Mouse (Mus musculus): ENCODE measurements at regions not wholly inside any gene's neighbourhood (a gene's known extent, or its start where the extent isn't known, plus 50 kb on each side); places are given as distances from the start of the nearest gene placed in this dataset.
"Not testable (repeated sequence)": the region's sequence is repeated elsewhere in the genome, so short reads cannot be mapped to it uniquely, and the experiment has no call there.

DNA sequence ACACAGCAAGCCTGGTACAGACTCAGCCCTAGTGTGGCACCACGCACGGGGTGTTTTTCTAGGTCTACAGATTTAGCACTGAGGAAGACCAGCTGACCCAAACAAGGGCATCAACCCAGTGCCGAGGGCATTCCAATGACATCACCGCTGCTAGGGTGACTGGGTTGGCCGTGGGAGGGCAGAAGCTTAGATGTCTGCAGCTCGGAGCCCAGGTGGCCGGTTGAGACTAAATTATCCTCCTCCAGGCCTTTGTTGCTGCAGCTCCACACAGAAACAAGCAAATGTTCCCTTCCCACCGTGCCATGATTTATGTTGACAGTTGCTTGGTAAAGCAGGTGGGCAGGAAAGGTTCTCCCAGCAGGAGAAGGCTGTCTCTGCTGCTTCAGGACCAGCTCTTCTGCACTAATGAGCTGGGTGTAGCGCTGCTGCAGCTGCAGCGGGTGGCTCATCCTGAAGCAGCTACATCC lies 198.8 kb upstream of the Peli2 start:
- DNase-seq (ENCODE audit: low spot score) = peak; percentile 37

DNA sequence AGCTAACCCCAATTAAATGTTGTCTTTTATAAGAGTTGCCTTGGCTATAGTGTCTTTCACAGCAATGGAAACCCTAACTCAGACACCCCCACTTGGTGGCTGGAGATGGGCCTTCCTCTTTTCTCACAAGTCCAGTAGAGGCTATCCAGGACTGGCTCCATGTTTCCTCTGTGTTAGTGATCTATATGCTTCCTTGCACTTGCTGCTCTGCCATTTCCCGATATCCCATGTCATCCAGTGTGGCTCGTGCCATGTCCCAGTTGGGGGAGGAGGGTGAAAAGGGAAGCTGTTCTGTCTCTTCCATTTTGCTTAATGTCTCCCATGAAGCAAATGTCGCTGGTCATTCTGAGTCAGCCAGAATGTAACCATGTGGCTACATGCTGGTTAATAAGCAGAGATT lies 194.2 kb upstream of the Peli2 start:
- DNase-seq (ENCODE audit: low spot score) = no peak

DNA sequence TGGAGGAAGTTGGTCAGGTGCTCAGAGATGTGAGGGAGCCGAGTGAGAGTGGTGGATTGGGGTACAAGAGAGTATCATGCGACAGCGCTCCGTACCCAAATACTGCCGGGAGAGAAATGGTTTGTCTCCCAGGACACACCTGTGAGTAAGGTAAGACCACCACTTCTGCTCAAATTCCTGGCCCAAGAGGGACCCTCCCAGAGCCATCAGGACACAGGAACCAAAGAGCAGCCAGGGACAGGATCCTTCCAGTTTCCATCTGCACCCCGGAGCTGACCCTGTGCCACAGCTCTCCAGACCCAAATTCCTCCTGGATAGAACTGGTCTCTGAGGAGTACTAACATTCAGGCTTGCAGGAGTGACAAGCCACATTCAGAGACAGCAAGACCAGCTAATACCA lies 185.2 kb upstream of the Peli2 start:
- DNase-seq (ENCODE audit: low spot score) = no peak

DNA sequence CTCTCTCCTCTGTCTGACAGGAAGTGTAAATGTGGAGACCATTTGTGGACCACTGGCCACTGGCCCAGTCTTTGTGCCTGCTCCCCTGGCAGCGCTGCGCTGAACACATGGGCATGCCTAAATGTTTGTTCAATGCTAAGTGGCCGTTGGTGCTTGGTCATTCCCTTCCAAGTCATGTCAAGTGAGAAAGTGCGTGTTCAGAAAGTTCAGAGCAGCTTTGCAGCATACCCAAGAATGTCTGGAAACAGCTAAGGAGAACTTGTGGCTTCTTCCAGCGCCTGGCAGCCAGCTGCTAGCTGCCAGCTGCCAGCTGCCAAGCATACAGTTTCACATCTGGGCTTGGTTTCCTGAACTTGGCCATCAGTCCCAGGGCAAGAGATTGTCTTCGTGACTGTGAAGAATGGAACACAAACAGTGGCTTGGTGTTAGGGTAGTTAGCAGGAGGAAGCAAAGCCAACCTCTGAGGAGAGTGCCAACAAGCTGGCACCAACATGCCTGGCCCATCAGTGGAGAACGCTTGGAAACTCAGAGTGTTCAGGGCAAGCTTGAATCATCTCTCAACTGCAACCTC lies 183.5 kb upstream of the Peli2 start:
- DNase-seq (ENCODE audit: low spot score) = no peak

DNA sequence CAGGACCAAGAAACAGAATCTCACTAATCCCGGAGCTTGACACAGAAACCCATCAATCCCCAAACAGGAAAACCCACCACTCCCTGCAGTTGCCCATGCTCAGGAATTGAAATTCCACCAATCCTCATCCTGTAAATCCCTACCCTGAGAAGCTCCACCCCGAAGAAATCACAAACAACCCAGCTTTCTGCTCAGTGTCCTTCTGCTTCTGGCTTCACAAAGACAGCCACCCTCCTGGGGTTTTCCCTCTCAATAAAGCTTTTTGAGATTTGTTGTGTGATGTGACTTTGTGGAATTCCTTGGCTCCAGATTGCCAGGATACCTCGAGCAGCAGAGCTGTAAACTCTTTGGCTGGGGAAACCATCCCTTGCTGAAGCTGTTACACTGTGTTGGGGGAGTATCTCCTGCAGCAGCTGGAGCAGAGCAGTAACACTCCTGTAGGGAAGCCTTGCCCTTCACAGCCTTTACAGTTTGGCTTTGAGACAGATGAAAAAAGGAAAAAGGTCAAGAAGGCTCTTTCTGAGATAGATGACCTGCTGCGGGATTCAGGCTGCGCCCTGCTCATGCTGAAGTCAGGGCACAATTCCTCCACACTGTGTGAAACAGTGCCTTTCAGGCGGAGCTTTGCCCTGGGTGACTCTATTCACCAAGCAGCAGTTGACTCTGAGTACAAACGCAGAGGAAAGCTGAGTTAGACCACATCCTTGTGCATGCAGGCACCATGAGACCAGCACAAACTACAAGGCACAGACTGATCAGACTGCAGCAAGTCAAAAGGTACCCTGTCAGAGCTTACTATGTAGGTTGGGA lies 180.6 kb upstream of the Peli2 start:
- no peak for DNase-seq (ENCODE audit: low spot score)

DNA sequence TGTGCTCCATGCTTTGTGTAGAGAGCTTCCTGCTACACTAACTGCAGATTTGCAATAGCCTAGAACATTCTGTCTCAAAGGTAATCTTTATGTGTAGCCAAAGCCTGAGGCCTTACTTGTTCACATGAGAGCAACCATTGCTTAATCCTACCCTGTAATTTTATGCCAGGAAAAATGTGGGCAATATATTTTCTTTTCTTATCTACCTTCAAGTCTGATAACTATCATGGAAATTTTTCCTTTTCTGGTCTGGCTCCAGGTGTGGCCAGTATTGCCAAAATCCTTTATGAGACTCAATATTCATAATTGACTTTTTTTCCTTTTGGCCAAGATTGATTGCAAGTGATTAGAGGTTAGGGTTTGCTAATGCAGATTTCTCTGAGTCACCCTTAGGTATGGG lies 178.0 kb upstream of the Peli2 start:
- DNase-seq (ENCODE audit: low spot score) = no peak

DNA sequence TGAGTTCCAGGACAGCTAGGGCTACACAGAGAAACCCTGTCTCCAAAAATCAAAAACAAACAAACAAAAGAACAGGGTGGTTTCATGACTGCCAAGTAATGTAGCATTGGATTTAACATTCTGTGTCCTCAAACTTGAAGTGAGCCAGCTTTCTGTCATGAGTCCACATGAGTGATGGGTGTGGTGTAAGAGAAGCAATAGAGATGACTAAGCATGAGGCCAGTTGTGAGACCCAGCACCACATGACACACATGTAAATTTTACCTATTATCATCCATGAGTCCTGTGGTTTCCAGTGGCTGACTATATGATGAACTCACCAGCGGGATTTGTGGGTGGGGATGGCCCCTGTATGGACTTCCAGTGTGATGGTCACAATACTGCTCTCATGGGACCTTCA lies 176.0 kb upstream of the Peli2 start:
- no peak for DNase-seq (ENCODE audit: low spot score)

DNA sequence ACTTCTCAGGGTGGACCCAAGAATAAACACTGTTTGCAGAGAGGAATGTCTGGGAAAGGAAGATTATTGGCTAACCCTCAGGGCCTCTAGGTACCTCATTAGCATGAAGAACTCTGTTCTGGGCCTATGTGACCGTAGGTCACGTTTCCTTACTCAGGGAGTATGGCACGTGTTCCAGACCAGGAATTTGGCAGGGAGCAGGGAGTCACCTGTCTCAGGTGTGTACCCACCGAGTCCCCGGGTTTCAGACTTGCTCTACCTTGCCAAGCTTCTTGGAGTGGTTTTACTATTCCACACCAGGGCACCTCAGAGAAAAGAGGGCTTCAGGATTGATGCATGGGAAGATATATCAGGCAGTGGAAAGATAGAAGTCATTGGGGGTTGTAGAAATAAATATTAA lies 169.6 kb upstream of the Peli2 start:
- no peak for DNase-seq (ENCODE audit: low spot score)

DNA sequence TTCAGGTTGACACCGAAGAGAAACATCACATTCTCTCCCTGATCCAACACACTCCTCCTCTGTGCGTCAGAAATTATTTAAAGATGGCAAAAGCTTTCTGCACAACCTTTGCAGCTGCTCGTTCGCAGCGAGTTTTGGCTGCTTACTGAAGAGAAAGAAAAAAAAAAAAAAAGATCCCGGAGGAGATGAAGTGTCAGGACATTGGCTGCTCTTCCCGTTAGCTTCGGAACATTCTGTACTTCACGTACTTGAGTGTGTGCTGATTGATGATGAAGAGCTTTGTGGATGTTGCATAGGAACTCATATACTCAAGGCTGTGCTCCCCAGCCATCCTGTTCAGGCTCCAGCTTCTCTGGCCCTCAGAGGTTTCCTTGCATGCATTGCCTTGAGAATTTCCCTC lies 162.5 kb upstream of the Peli2 start:
- no peak for DNase-seq (ENCODE audit: low spot score)

DNA sequence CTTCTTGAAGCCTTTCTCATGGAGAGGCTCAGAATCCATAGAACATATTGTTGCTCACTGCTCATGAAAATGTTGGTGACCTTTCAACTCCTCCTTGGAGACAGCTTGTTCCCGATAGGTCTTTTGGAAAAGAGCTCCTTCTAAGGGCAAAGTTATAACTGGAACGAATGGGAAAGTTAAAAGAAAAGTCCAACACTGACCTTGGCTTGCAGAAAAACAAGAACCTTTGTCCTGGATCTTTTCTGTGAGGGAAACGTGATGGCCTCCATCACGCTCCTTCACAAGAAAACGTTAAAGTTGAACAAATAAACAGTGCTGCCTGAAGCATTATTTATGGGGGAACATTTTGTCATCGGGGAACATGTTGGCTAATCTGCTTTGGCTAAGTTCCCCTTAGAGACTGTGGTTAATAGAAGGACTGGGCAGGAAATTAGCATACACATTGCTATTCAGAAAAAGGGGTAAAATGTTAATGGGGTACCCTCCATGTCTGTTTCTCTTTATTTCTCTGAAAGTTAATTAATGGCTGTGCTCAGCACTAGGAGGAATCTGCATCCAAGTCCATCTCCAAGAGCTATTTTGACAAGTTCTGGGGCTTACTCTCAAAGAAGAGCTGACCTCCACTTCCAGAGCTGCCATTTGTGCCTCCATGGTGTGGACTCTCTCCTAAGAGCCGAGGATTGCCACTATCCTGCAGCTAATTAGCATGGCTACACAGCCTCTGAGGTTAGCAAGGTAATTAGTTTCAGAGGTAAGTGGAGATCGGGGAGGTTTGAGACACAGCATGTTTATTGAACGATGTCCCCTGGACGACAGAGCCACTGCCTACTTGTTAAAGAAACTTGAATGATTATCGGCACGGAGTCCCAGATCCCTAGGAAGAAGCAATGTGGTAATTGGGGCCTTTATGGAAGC lies 161.0 kb upstream of the Peli2 start:
- no peak for DNase-seq (ENCODE audit: low spot score)

DNA sequence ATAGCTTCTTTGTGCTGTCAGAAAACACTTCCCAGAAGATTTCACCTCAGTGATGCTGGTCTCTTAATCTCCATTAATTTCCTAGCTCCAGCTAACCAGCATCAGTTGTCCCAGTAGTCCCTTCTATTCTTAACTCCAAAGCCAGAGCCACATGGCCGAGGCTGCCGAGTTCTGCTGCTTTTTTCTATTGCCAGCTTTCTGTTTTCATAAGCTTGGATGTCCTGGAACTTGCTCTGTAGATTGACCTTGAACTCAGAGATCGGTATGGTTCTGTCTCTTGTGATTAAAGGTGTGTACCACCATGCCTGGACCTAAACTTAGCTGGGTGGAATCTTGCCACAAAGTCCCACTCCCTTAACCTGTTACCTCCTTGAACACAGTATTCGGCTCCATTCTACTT lies 155.8 kb upstream of the Peli2 start:
- DNase-seq (ENCODE audit: low spot score) = not testable (repeated sequence)

DNA sequence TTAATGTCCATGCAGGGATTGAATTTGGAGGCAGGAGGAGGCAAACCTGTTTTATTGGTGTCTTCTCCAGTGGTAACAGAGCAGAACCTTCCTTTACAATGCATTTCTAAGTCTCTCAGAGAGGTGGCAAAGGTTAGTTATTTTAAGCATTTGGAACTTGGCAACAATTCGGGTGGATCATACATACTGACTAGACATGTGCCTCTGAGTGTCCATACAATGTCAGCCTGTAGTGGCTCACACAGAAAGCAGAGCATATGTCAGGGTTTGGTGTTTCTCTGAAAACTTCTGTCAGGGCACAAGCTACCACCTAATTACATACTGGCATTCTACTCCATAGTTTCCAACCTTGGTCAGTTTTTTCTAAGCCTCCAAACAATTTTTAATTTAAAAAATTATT lies 150.8 kb upstream of the Peli2 start:
- no peak for DNase-seq (ENCODE audit: low spot score)

DNA sequence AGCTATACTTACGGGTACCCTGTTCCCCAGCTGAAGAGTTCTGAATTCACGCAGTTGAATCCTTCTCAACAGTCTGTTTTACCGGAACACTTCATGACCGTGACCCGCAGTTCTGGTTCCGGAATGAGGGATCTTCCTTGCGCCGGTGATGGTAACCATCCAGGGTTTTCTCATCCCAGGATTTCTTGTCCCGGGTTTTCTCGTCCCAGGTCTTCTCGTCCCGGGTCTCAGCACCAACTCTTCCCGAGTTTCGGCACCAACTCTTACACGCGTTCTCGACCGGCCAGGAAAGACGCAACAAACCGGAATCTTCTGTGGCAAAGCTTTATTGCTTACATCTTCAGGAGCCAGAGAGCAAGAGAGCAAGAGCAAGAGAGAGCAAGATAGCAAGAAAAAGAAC lies 147.5 kb upstream of the Peli2 start:
- DNase-seq (ENCODE audit: low spot score) = not testable (repeated sequence)

DNA sequence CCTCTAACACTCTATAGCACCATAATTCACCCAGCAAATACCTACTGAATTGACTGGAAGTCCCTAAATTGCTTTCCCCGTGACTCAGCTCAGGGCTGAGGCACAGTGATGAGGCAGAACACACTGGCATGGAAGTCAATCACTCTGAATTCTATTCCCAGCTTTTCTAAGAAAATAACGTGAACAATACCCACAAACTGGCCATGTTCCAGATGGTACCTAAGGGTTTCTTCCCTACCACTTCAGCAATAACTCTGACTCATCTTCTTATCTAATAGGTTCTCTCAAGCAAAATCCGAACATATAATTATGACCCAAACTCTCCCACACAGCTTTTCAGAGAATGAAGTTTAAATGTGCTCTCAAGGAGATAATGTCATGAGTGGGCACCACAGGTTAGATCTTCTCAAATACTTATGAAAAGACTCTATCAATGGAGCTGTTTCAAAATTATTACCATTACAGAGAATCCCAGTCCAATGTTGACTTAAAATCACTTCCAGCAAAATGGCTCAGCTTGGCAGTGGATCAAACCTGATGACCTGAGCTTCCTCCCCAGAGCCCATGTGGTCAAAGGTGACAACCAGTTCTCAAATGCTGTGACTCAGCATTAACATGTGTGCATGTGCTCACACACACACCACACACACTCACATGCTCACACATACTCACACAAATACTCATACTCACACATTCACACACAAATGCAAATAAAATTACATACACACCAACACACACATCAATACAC lies 137.5 kb upstream of the Peli2 start:
- no peak for DNase-seq (ENCODE audit: low spot score)

DNA sequence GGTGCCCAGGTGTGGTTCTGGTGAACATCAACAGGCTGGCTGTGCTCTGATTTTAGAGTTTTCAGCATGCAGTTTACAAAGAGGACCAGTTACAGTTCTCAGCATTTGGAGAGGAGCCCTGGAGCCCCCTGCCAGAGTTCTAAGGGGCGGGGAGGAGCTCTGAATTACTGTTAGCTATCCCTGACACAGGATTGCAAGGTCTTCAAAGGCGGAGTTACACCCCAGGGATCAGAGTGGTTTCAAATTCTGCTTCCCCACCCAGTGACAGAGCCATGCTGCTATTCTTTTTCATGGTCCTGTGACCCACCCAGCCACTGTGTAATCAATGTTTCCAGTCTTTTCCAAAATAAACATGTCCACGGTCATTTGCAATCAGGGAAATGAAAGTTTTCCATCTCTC lies 134.1 kb upstream of the Peli2 start:
- DNase-seq (ENCODE audit: low spot score) = no peak

DNA sequence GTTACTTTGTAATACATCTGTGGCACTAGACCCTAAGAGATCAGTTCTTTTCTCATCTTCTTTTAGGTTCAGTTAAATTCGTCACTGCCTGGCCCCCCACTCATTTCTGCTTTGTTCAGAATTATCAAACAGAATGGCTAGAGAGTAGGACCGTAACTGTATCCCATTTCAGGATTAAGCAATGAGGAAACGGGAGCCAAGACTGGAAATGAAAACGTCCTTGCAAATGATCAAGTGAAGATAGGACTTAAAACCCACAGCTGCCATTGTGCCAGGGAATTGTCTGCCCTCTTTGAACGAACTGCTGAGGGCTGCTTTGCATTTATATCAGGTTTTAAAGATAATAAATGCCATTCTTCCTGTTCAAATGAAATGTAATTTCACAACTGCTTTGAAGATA lies 133.7 kb upstream of the Peli2 start:
- DNase-seq (ENCODE audit: low spot score) = no peak

DNA sequence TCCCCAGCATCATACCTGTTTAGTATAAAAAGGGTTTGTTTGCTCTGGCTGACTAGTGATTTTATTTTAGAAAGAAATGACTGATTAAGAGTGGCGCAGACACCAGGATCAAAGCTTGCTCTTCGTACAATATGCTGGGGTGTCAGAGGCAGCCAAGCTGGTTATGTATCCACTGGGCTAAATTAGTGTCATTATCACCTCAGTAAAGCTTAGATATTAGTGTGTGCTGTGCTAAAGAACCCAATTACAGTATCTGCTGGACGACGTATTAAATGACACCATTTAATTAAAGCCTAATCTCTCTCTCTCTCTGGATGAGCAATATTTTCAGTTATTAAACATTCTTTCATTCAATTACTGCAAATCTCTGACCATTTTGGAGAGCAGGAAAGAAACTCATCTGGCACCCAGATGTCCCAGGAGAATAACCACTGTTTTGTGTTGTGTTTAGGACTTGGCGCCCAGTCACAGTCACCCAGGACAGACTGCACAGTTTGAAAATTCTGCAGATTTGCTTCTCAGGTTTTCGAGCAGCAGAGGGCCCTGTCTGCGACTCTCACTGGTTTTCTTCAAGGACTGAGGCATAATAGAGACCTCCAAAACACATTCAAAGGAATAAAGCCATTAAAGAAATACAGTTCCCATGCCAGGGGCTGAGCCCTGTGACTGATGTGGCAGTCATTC lies 133.1 kb upstream of the Peli2 start:
- DNase-seq (ENCODE audit: low spot score) = no peak

DNA sequence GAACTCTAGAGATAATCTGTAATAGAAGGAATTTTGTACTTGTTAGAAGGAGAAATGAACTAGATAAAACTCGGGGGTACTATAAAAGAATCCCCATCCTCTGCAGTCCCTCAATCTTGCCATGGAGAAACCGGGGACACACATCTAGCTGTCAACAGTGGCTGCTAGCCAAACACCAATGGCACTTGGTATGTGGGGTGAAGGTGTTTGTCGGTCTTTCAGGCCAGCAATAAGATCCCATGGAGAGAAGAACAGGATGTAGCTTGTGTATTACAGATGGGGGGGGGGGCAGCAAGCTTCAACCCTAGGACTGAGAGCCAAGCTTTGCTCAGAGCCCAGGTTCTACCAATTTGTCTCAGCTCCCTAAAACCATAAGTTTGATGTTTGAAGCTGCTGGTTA lies 132.5 kb upstream of the Peli2 start:
- DNase-seq (ENCODE audit: low spot score) = no peak

DNA sequence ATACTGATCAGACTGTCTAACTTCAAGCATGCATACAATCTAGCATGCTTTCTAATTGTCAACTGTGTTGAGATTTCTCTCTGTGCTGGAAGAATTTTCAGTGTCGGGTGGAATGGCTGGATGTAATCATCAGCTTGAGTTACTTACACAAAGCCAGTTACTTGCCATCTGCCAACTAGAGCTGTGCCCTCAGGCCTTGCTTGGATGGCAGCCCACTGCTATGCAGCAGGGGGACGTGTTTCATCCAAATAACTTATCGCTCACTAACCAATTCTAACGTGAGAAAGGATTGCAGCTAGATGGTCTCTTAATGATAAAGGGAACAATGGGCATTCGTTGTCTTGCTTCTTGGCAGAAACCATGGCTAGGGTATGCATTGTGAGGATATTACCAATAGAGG lies 131.3 kb upstream of the Peli2 start:
- DNase-seq (ENCODE audit: low spot score) = no peak

DNA sequence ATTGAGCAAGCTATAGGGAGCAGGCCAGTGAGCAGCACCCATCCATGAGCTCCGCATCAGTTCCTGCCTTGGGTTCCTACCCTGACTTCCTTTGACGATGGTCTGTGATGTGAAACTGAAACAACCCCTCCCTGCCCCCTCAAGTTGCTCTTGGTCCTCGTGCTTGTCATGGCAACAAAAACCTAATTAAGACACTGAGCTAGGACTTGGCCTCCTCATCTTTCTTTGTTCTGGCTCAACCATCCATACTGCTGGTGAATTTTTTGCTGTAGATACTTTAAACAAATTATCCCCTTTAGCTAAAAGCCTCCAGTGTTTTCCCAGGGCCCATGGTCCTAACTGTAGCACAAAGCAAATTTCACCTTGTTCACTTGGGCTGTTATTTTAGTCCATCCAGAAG lies 129.9 kb upstream of the Peli2 start:
- DNase-seq (ENCODE audit: low spot score) = no peak

DNA sequence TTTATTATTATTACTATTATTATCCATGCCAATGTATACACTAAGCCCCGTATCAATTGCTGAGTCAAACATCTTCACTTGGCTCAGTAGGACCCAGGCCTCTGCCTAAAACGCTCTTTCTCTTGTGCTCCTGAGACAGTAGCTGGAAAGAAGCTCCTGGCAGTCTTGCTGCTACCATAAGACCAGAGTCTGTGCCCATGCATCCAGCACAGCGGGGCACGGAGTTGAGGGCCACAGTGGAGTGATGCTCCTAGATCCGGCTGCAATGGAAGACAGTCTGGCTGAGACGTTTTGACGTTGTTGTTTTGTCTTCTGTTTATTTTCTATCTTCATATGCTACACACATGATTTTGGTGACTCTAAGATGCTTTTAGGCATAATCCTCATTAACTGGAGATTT lies 129.1 kb upstream of the Peli2 start:
- DNase-seq (ENCODE audit: low spot score) = no peak

DNA sequence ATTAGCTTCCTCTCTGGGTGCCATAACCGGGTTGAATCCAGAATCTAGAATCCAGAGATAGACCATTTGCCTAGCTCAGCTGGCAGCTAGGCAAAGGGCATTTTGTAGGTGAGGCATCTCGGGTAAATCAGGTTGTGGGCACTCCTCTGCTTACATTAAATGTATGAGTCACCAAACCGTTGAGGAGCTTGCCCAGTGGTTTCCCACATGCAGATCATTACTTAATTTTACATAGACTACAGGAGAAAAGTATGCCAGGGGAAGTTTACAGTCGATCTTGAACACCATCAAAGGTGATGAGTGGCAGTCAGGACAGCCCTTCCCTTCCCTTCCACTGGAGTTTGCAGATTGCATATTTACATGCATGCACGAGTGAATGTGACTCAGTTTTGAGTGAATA lies 128.5 kb upstream of the Peli2 start:
- no peak for DNase-seq (ENCODE audit: low spot score)
